Mouse (Mus musculus) G1E (cell line): Measurements from ENCODE around the gene Zc3hc1.

Experiments
- CTCF ChIP-seq: IDR thresholded peaks from 2 replicates; pipeline ENCODE4 v1.5.1; 2012; ENCODE audit warnings: low read depth, low read length, inconsistent platforms, mixed read lengths
- GATA2 ChIP-seq: IDR thresholded peaks from 2 replicates; pipeline ENCODE4 v1.6.1; 2012; ENCODE audit warnings: low read depth, low read length, inconsistent platforms, borderline replicate concordance
- POLR2AphosphoS5 ChIP-seq: IDR thresholded peaks from 2 replicates; pipeline ENCODE4 v1.6.1; 2012; ENCODE audit warnings: low read depth, low read length, inconsistent platforms; ENCODE audit not compliant: insufficient replicate concordance
- TAL1 ChIP-seq: conservative IDR thresholded peaks from 2 replicates; pipeline ENCODE4 v1.6.1; 2012; ENCODE audit warnings: low read depth, low read length, inconsistent platforms, mixed read lengths

DNA sequence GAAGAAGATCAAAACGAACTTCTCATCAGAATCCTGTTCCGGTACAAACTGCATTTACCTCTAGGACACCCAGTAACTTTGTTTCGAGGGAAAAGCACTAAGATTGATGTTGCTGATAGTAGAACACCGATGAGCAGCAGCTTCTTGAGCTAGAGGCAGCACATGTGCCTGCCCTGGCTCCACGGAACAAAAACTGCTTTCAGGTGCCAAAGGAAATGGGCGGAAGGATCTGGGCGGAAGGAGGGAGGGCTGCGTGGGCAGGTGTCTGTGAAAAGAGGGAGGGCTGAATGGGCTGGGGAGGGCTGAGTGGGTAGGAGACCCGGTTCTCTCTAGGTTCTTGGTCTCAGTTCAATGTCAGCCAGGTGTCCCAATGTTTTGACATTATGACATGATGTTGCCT, 39.5 kb downstream of the Zc3hc1 start:
- TF ChIP-seq CTCF (no peak), TAL1 (no peak), GATA2 (no peak), POLR2AphosphoS5 (no peak)
